Mouse (Mus musculus) intestine, embryonic 15.5 days (tissue): ENCODE measurements around the gene Triml1. TPM values are rescaled to one million over a fixed set of nuclear protein-coding genes. Genes with fewer than 3 reads are reported as not detected.

Experiments
- polyA plus RNA-seq: library from polyadenylated mRNA; unstranded; fragments of >200 nt; fragmentation: Nextera tagmentation; extraction: Ambion mirVana; gene quantifications from 2 replicates; pipeline ENCODE4 v1.2.1, GENCODE M21; 2015

The Triml1 gene
- polyA plus RNA-seq, 1 experiment from 2014 or later: not detected

Other genes starting within 250 kb of the Triml1 start
- gene Triml2, start 39.1 kb upstream of the Triml1 start, polyA plus RNA-seq: not detected in 2 replicates
- gene Zfp42, start 165.5 kb upstream of the Triml1 start, polyA plus RNA-seq: 0.09 TPM in 1 of 2 replicates, not detected in the other